Mouse (Mus musculus) midbrain, embryonic 16.5 days (tissue): Measurements from ENCODE around the gene Gm49318. TPM values are rescaled to one million over a fixed set of nuclear protein-coding genes. Genes with fewer than 3 reads are reported as not detected.
A peak's percentile ranks its signal among the peaks of the same experiment; 100 is the strongest.

Source experiments
- ATAC-seq: fragments of 200-750 bp; cut with Nextera tagmentation; 2 replicates; pipeline ENCODE4 v1.8.0; 2017; ENCODE audit warnings: moderate TSS enrichment
- H3K27ac ChIP-seq: fragments of 300-500 bp; sonication (generic); 2 replicates; pipeline ENCODE4 v1.5.1; 2014; ENCODE audit warnings: mild to moderate bottlenecking, low read length, mixed read lengths
- H3K27me3 ChIP-seq: fragments of 300-500 bp; sonication (generic); 2 replicates; pipeline ENCODE4 v1.6.1; 2014; ENCODE audit warnings: low read depth, low read length, mixed read lengths; ENCODE audit not compliant: control insufficient read depth, insufficient read depth
- H3K36me3 ChIP-seq: fragments of 300-500 bp; sonication (generic); 2 replicates; pipeline ENCODE4 v1.6.1; 2014; ENCODE audit warnings: mild to moderate bottlenecking, low read length, moderate library complexity, mixed read lengths; ENCODE audit not compliant: control insufficient read depth, insufficient read depth
- H3K4me1 ChIP-seq: fragments of 300-500 bp; sonication (generic); 2 replicates; pipeline ENCODE4 v1.6.1; 2014; ENCODE audit warnings: mild to moderate bottlenecking, low read length, mixed read lengths; ENCODE audit not compliant: control insufficient read depth, insufficient read depth
- H3K4me2 ChIP-seq: fragments of 300-500 bp; sonication (generic); 2 replicates; pipeline ENCODE4 v1.6.1; 2014; ENCODE audit warnings: mild to moderate bottlenecking, low read length, mixed read lengths
- H3K4me3 ChIP-seq: fragments of 300-500 bp; sonication (generic); 2 replicates; pipeline ENCODE4 v1.5.1; 2014; ENCODE audit warnings: low read depth, mild to moderate bottlenecking, low read length, moderate library complexity, mixed read lengths
- H3K9ac ChIP-seq: fragments of 300-500 bp; sonication (generic); 2 replicates; pipeline ENCODE4 v1.6.1; 2014; ENCODE audit warnings: low read depth, low read length, mixed read lengths
- H3K9me3 ChIP-seq: fragments of 300-500 bp; sonication (generic); replicated peaks from 2 replicates; pipeline ENCODE4 v1.6.1; 2014; ENCODE audit warnings: mild to moderate bottlenecking, low read length, mixed read lengths; ENCODE audit not compliant: control insufficient read depth, poor library complexity, severe bottlenecking
- WGBS: fragments of 180-500 bp; shearing (Covaris S2); extraction: QIAGEN DNeasy Blood & Tissue Kit; methylation state at CpG from one replicate; pipeline ENCODE4 v1.1.7; 2014; 5-methylcytosine and 5-hydroxymethylcytosine counted together
- polyA plus RNA-seq: library from polyadenylated mRNA; unstranded; fragments of >200 nt; fragmentation: Nextera tagmentation; extraction: Ambion mirVana; gene quantifications from 2 replicates; pipeline ENCODE4 v1.2.1, GENCODE M21; 2015

The Gm49318 gene
- polyA plus RNA-seq, 1 experiment from 2014 or later, result not detected

- Histone ChIP-seq H3K9me3 (no peaks in the 10 kb centered on the region), H3K27me3 (no peaks in the 10 kb centered on the region), H3K27ac (peak overlapping the region; percentile 95), H3K4me2 (peak overlapping the region; percentile 91), H3K36me3 (no peaks in the 10 kb centered on the region), H3K4me3 (peak overlapping the region; percentile 98), H3K4me1 (peaks cover 33% of the 10 kb centered on the region), H3K9ac (peak overlapping the region; percentile 99)
- ATAC-seq, result peak; percentile 22
- WGBS, result under 1% methylated on average over 55 of the region's 67 CpGs
These were observed 19.7 kb downstream of the Gm49318 start for GRCm38 (mm10) chr9:22051161-22051957.

GRCm38 (mm10) chr9:22050351-22050889, 20.6 kb downstream of the Gm49318 start:
- H3K4me1 ChIP-seq, result peaks cover 33% of the 10 kb centered on the region
- H3K9me3 ChIP-seq, result no peaks in the 10 kb centered on the region
- H3K27ac ChIP-seq, result peak overlapping the region; percentile 95
- no peaks in the 10 kb centered on the region for H3K27me3 ChIP-seq
- peak; percentile 8 for ATAC-seq
- peak overlapping the region; percentile 98 for H3K4me3 ChIP-seq
- no peaks in the 10 kb centered on the region for H3K36me3 ChIP-seq
- peak overlapping the region; percentile 91 for H3K4me2 ChIP-seq
- WGBS, result under 1% methylated on average over 40 of the region's 43 CpGs
- peak overlapping the region; percentile 99 for H3K9ac ChIP-seq

- no peak for ATAC-seq
- no peaks in the 10 kb centered on the region for H3K27me3 ChIP-seq
- H3K27ac ChIP-seq, result peak overlapping the region; percentile 95
- H3K4me2 ChIP-seq, result peak overlapping the region; percentile 91
- 3% methylated on average over 4 of the region's 4 CpGs for WGBS
- no peaks in the 10 kb centered on the region for H3K36me3 ChIP-seq
- peak overlapping the region; percentile 98 for H3K4me3 ChIP-seq
- H3K9ac ChIP-seq, result peak overlapping the region; percentile 99
- H3K4me1 ChIP-seq, result peaks cover 33% of the 10 kb centered on the region
- H3K9me3 ChIP-seq, result no peaks in the 10 kb centered on the region
These were observed 21.3 kb downstream of the Gm49318 start for GRCm38 (mm10) chr9:22049721-22050270.

- H3K4me2 ChIP-seq, result peak overlapping the region; percentile 91
- peak overlapping the region; percentile 95 for H3K27ac ChIP-seq
- H3K4me1 ChIP-seq, result peaks cover 31% of the 10 kb centered on the region
- peak overlapping the region; percentile 99 for H3K9ac ChIP-seq
- ATAC-seq, result no peak
- 33% methylated on average over 10 of the region's 11 CpGs for WGBS
- peak overlapping the region; percentile 98 for H3K4me3 ChIP-seq
- H3K9me3 ChIP-seq, result no peaks in the 10 kb centered on the region
- no peaks in the 10 kb centered on the region for H3K36me3 ChIP-seq
- H3K27me3 ChIP-seq, result no peaks in the 10 kb centered on the region
These were observed 21.7 kb downstream of the Gm49318 start for GRCm38 (mm10) chr9:22049315-22049714.

- H3K4me3 ChIP-seq, result no peak overlapping the region
These were observed 23.7 kb downstream of the Gm49318 start for GRCm38 (mm10) chr9:22047329-22047728.

GRCm38 (mm10) chr9:22041832-22042231, 29.2 kb downstream of the Gm49318 start:
- H3K27ac ChIP-seq, result no peak overlapping the region
- no peak overlapping the region for H3K9ac ChIP-seq
- H3K9me3 ChIP-seq, result no peaks in the 10 kb centered on the region
- H3K36me3 ChIP-seq, result no peaks in the 10 kb centered on the region
- H3K4me3 ChIP-seq, result no peak overlapping the region
- H3K4me2 ChIP-seq, result no peak overlapping the region
- peaks cover 9% of the 10 kb centered on the region for H3K4me1 ChIP-seq
- no peaks in the 10 kb centered on the region for H3K27me3 ChIP-seq
- WGBS, result 71% methylated on average over 2 of the region's 2 CpGs
- ATAC-seq, result no peak

More at GRCm38 (mm10) chr9:22047329-22047728, 23.7 kb downstream of the Gm49318 start:
- Histone ChIP-seq H3K27me3 (no peaks in the 10 kb centered on the region), H3K4me2 (peak overlapping the region; percentile 3; the same call in 1 of the 2 replicates), H3K36me3 (no peaks in the 10 kb centered on the region), H3K9ac (no peak overlapping the region), H3K9me3 (no peaks in the 10 kb centered on the region), H3K4me1 (peaks cover 31% of the 10 kb centered on the region), H3K27ac (no peak overlapping the region)
- ATAC-seq, result no peak
- WGBS, result 66% methylated on average over 9 of the region's 9 CpGs

DNA sequence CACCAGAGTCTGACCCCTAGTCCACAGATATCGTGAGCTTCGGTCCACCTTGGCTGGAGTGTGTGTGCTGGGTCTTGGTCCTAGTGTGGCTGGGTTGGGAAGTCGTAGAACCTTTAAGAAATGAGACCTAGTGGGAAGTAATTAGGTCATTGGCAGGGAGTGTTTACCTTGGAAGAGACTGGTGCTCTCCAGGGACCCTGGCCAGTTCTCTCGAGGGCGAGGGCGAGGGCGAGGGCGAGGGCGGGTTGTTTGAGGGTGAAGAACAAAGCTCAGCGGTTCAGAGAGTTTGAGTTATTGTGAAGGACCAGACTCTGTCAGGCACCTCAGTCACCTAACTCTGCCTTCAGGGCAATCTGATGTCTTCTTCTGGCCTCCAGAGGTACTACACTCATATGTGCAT, 33.2 kb downstream of the Gm49318 start:
- H3K4me1 ChIP-seq, result peaks cover 12% of the 10 kb centered on the region
- no peak overlapping the region for H3K4me3 ChIP-seq
- H3K9ac ChIP-seq, result no peak overlapping the region
- H3K27me3 ChIP-seq, result no peaks in the 10 kb centered on the region
- H3K9me3 ChIP-seq, result no peaks in the 10 kb centered on the region
- 83% methylated on average over 10 of the region's 10 CpGs for WGBS
- H3K27ac ChIP-seq, result no peak overlapping the region
- no peak for ATAC-seq
- H3K36me3 ChIP-seq, result peaks cover 11% of the 10 kb centered on the region; the same call in 1 of the 2 replicates
- H3K4me2 ChIP-seq, result no peak overlapping the region

- Histone ChIP-seq H3K4me3 (no peak overlapping the region), H3K27ac (no peak overlapping the region), H3K9ac (no peak overlapping the region), H3K4me2 (no peak overlapping the region), H3K9me3 (no peaks in the 10 kb centered on the region), H3K27me3 (no peaks in the 10 kb centered on the region), H3K4me1 (peaks cover 8% of the 10 kb centered on the region), H3K36me3 (peaks cover 16% of the 10 kb centered on the region)
- 17% methylated on average over 6 of the region's 6 CpGs for WGBS
- ATAC-seq, result no peak
These were observed 35.6 kb downstream of the Gm49318 start for GRCm38 (mm10) chr9:22035300-22036044.
